Mouse (Mus musculus): ENCODE measurements around the gene Kdm4b. TPM values are rescaled to one million over a fixed set of nuclear protein-coding genes. Genes with fewer than 3 reads are reported as not detected.

Kdm4b gene
- polyA plus RNA-seq, 1 experiment from 2014 or later = 63.4 TPM

DNA sequence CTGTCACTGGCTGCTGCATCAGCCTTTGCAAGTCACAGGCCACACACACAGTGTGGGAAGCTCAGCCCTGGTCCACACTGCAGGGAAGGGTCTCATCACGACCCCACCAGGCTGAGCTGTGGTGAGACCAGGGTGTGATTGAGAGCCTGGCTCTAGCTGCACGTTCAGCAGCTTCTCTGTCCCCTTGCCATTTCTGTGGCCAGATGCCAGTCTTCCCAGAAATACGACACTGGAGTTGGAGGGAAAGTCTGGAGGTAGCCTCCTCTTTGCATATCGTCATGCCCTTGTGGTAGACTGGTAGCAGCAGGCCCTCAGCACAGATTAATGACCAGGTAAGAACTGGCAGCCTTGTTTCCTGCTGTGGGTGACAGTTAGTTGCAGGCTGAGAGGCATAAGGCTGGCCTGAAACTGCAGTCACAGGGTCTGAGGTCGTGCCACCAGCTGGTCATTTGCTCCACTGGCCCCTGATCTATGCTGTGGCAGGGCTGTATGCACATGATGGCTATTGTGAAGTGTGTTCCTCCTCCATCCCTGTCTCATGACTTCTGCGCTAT is 53.5 kb downstream of the Kdm4b start:
- WGBS = 83% methylated on average over 6 of the region's 6 CpGs
- Histone ChIP-seq H3K4me2 (no peak overlapping the region), H3K4me3 (replicated peaks) (no peak overlapping the region), H3K36me3 (replicated peaks) (peaks cover 89% of the 10 kb centered on the region), H3K27me3 (no peaks in the 10 kb centered on the region), H3K9ac (no peak overlapping the region), H3K9me3 (no peaks in the 10 kb centered on the region), H3K27ac (no peak overlapping the region), H3K4me1 (no peaks in the 10 kb centered on the region)
- ATAC-seq (ENCODE audit: low FRiP score) = no peak

DNA sequence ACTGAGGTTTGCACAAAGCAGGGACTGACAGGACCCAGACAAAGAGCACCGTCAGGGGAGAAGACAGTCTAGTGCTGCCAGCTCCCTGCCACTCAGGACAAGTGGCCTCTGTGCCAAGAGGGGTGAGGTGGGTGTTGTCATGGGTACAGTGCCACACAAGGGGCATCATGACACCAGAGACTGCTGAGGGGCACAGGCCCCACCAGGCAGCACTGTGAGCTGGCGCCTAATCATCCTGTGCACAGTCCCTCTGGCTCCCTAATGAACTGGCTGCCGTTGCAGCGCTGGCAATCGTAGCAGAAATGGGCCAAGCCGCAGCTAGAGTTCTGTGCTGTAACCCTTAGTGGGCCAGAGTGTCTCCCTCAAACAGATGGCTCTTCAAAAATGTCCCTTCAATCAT is 54.4 kb downstream of the Kdm4b start:
- Histone ChIP-seq H3K27ac (no peak overlapping the region), H3K36me3 (replicated peaks) (peaks cover 89% of the 10 kb centered on the region), H3K4me3 (replicated peaks) (no peak overlapping the region), H3K9ac (no peak overlapping the region), H3K27me3 (no peaks in the 10 kb centered on the region), H3K9me3 (no peaks in the 10 kb centered on the region), H3K4me1 (no peaks in the 10 kb centered on the region), H3K4me2 (no peak overlapping the region)
- 86% methylated on average over 6 of the region's 6 CpGs for WGBS
- ATAC-seq (ENCODE audit: low FRiP score) = no peak

- WGBS = 83% methylated on average over 5 of the region's 5 CpGs
- Histone ChIP-seq H3K4me3 (replicated peaks) (no peak overlapping the region), H3K9me3 (no peaks in the 10 kb centered on the region), H3K4me2 (no peak overlapping the region), H3K27me3 (no peaks in the 10 kb centered on the region), H3K9ac (no peak overlapping the region), H3K27ac (no peak overlapping the region), H3K4me1 (no peaks in the 10 kb centered on the region), H3K36me3 (replicated peaks) (peaks cover 89% of the 10 kb centered on the region)
- no peak for ATAC-seq (ENCODE audit: low FRiP score)
These were observed 55.3 kb downstream of the Kdm4b start for GRCm38 (mm10) chr17:56381183-56381582.

DNA sequence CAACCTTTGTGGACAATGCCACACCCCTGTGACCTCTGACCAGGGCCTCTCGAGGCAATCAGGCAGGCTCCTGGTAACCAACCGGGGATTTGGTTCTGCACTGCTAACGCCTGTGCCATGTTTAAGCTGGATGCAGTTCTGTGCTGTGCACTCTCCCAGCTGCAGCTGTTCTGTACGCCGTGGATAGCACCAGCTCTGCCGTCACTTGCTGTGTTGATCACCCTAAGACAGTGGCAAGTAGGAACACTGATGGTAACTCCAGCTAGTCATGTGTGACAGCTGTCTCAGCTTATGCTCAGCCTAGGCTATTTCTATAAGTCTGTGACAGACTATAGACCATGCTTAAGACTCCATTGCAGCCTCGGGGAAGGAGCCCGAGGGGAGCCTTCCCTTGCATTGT is 57.1 kb downstream of the Kdm4b start:
- Histone ChIP-seq H3K27ac (no peak overlapping the region), H3K4me2 (no peak overlapping the region), H3K9me3 (no peaks in the 10 kb centered on the region), H3K27me3 (no peaks in the 10 kb centered on the region), H3K36me3 (replicated peaks) (peaks cover 88% of the 10 kb centered on the region), H3K4me1 (no peaks in the 10 kb centered on the region), H3K9ac (no peak overlapping the region), H3K4me3 (replicated peaks) (no peak overlapping the region)
- 54% methylated on average over 8 of the region's 8 CpGs for WGBS
- ATAC-seq (ENCODE audit: low FRiP score) = no peak

DNA sequence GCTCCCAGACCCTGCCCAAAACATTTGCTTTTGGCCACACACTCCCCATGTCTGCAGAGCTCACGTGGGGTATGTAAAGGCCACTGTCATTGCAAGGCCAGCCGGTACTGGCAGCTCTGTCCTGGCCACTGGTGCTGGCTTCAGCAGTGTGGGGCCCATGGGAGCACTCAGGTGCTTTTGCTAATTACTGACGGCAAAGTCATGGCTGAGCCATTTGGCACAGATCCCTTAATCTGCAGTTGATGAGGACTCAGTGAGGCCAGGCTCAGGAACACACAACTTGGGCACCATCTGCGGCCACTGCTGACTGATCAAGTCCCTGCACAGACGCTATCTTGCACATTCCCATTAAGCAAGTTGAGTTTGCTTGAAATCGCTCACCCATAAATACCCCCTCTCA is 59.0 kb downstream of the Kdm4b start:
- H3K4me3 ChIP-seq (replicated peaks) = no peak overlapping the region
- no peak overlapping the region for H3K4me2 ChIP-seq
- 87% methylated on average over 6 of the region's 6 CpGs for WGBS
- no peaks in the 10 kb centered on the region for H3K9me3 ChIP-seq
- peaks cover 88% of the 10 kb centered on the region for H3K36me3 ChIP-seq (replicated peaks)
- no peaks in the 10 kb centered on the region for H3K4me1 ChIP-seq
- H3K9ac ChIP-seq = no peak overlapping the region
- H3K27ac ChIP-seq = no peak overlapping the region
- H3K27me3 ChIP-seq = no peaks in the 10 kb centered on the region
- no peak for ATAC-seq (ENCODE audit: low FRiP score)

DNA sequence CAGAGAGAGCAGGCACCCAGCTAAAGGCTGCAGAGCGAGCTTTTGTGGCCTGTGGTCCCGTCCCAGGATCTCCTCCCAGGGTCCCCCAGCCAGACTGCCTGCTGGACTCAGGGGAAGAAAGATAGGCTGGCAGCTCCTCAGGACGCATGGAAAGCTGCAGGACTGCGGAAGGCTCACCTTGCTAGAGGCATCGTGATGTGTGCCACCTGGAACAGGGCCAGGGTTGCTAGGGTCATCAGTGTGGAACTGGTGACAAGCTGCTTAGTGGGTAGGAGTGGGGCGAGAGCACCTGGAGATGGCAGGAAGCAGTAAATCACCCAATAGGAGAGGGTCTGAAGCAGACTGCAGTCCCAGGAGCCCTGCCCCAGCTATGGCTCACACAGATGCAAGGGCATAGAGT is 61.8 kb downstream of the Kdm4b start:
- Histone ChIP-seq H3K4me2 (no peak overlapping the region; the same call in 1 of the 2 replicates), H3K9ac (no peak overlapping the region), H3K27ac (no peak overlapping the region), H3K9me3 (no peaks in the 10 kb centered on the region), H3K4me3 (replicated peaks) (no peak overlapping the region), H3K36me3 (replicated peaks) (peaks cover 93% of the 10 kb centered on the region), H3K4me1 (no peaks in the 10 kb centered on the region), H3K27me3 (no peaks in the 10 kb centered on the region)
- WGBS = 95% methylated on average over 6 of the region's 6 CpGs
- no peak for ATAC-seq (ENCODE audit: low FRiP score)

GRCm38 (mm10) chr17:56393238-56393637 is 67.4 kb downstream of the Kdm4b start:
- H3K4me1 ChIP-seq = no peaks in the 10 kb centered on the region
- H3K27ac ChIP-seq = no peak overlapping the region
- 96% methylated on average over 6 of the region's 6 CpGs for WGBS
- no peak overlapping the region for H3K4me2 ChIP-seq
- no peaks in the 10 kb centered on the region for H3K27me3 ChIP-seq
- no peak overlapping the region for H3K4me3 ChIP-seq (replicated peaks)
- peaks cover 100% of the 10 kb centered on the region for H3K36me3 ChIP-seq (replicated peaks)
- no peaks in the 10 kb centered on the region for H3K9me3 ChIP-seq
- ATAC-seq (ENCODE audit: low FRiP score) = no peak
- H3K9ac ChIP-seq = no peak overlapping the region

- Histone ChIP-seq H3K9ac (no peak overlapping the region), H3K4me2 (no peak overlapping the region), H3K27ac (no peak overlapping the region), H3K4me1 (no peaks in the 10 kb centered on the region), H3K9me3 (no peaks in the 10 kb centered on the region), H3K4me3 (replicated peaks) (no peak overlapping the region), H3K36me3 (replicated peaks) (peaks cover 100% of the 10 kb centered on the region), H3K27me3 (no peaks in the 10 kb centered on the region)
- 95% methylated on average over 10 of the region's 10 CpGs for WGBS
- no peak for ATAC-seq (ENCODE audit: low FRiP score)
These were observed 68.0 kb downstream of the Kdm4b start for GRCm38 (mm10) chr17:56393889-56394288.

GRCm38 (mm10) chr17:56396051-56396450 is 70.2 kb downstream of the Kdm4b start:
- no peak overlapping the region for H3K9ac ChIP-seq
- H3K4me3 ChIP-seq (replicated peaks) = no peak overlapping the region
- H3K27me3 ChIP-seq = no peaks in the 10 kb centered on the region
- ATAC-seq (ENCODE audit: low FRiP score) = no peak
- WGBS = 91% methylated on average over 6 of the region's 6 CpGs
- H3K27ac ChIP-seq = no peak overlapping the region
- H3K4me1 ChIP-seq = no peaks in the 10 kb centered on the region
- H3K4me2 ChIP-seq = no peak overlapping the region
- peaks cover 100% of the 10 kb centered on the region for H3K36me3 ChIP-seq (replicated peaks)
- H3K9me3 ChIP-seq = no peaks in the 10 kb centered on the region

GRCm38 (mm10) chr17:56400221-56400620 is 74.4 kb downstream of the Kdm4b start:
- Histone ChIP-seq H3K36me3 (replicated peaks) (peaks cover 92% of the 10 kb centered on the region), H3K4me1 (no peaks in the 10 kb centered on the region), H3K4me3 (replicated peaks) (no peak overlapping the region), H3K4me2 (no peak overlapping the region), H3K27me3 (no peaks in the 10 kb centered on the region), H3K27ac (no peak overlapping the region; the same call in 1 of the 2 replicates), H3K9me3 (no peaks in the 10 kb centered on the region), H3K9ac (no peak overlapping the region)
- 81% methylated on average over 3 of the region's 3 CpGs for WGBS
- no peak for ATAC-seq (ENCODE audit: low FRiP score)

- Histone ChIP-seq H3K4me1 (no peaks in the 10 kb centered on the region), H3K36me3 (replicated peaks) (peaks cover 86% of the 10 kb centered on the region), H3K27me3 (no peaks in the 10 kb centered on the region), H3K9ac (no peak overlapping the region), H3K27ac (0 out of 2 replicates have a peak overlapping the region, but pooled peaks have one; percentile 6), H3K4me2 (no peak overlapping the region), H3K9me3 (no peaks in the 10 kb centered on the region), H3K4me3 (replicated peaks) (no peak overlapping the region)
- 100% methylated on average over 4 of the region's 4 CpGs for WGBS
- no peak for ATAC-seq (ENCODE audit: low FRiP score)
These were observed 75.2 kb downstream of the Kdm4b start for GRCm38 (mm10) chr17:56401051-56401521.

GRCm38 (mm10) chr17:56405341-56405740 is 79.5 kb downstream of the Kdm4b start:
- peaks cover 50% of the 10 kb centered on the region for H3K36me3 ChIP-seq (replicated peaks)
- H3K4me1 ChIP-seq = peaks cover 31% of the 10 kb centered on the region
- H3K27me3 ChIP-seq = no peaks in the 10 kb centered on the region
- 94% methylated on average over 3 of the region's 3 CpGs for WGBS
- H3K9me3 ChIP-seq = no peaks in the 10 kb centered on the region
- H3K4me2 ChIP-seq = no peak overlapping the region
- H3K27ac ChIP-seq = peak overlapping the region; percentile 38; the same call in 1 of the 2 replicates
- no peak for ATAC-seq (ENCODE audit: low FRiP score)
- no peak overlapping the region for H3K9ac ChIP-seq
- no peak overlapping the region for H3K4me3 ChIP-seq (replicated peaks)
